Mouse (Mus musculus): ENCODE data around the gene Vpreb1. TPM values are rescaled to one million over a fixed set of nuclear protein-coding genes. Genes with fewer than 3 reads are reported as not detected.
A peak's percentile ranks its signal among the peaks of the same experiment; 100 is the strongest.

Vpreb1 gene
- total RNA-seq (2014; rRNA removed) (0.95 and 6.2 TPM in 2 replicates), polyA plus RNA-seq (2015; fragmentation: Nextera tagmentation; extraction: Ambion mirVana) (0.83 and 0.97 TPM in 2 replicates)

- H3K4me2 ChIP-seq (ENCODE audit: low read depth): peak within 1 kb of the TSS; percentile 78
- H3K36me3 ChIP-seq (ENCODE audit: insufficient read depth): 0 out of 2 replicates have a peak, but pooled peaks cover 4% of the 10 kb centered on the region
- TF ChIP-seq CTCF (IDR thresholded peaks at IDR 0.05; ENCODE audit: low read depth): peak; percentile 66
- peak within 1 kb of the TSS; percentile 79 for H3K4me3 ChIP-seq (ENCODE audit: low read depth, low read length)
- DNase-seq (peak; percentile 98), ATAC-seq (peak; percentile 98)
- H3K9me3 ChIP-seq (ENCODE audit: low read length): no peaks in the 10 kb centered on the region
- peaks cover 7% of the 10 kb centered on the region; the same call in 1 of the 2 replicates for H3K4me1 ChIP-seq (ENCODE audit: insufficient read depth)
- WGBS: under 1% methylated on average over 49 of the region's 49 CpGs
- peak within 1 kb of the TSS; percentile 84 for H3K9ac ChIP-seq
- H3K27ac ChIP-seq (ENCODE audit: low read depth, low read length): peak within 1 kb of the TSS; percentile 92
- no peaks in the 10 kb centered on the region for H3K27me3 ChIP-seq (ENCODE audit: insufficient read depth, low read length)
Measured at GRCm38 (mm10) chr16:16870617-16871331, at the start of gene Vpreb1, which contains the start of gene Top3b. Vpreb1 (minus strand) TSS chr16:16870843. Top3b (plus strand) TSS chr16:16870736.

- no peak overlapping the region for H3K27ac ChIP-seq (ENCODE audit: low read depth, low read length)
- H3K4me2 ChIP-seq (ENCODE audit: low read depth): no peak overlapping the region
- H3K4me3 ChIP-seq (ENCODE audit: low read depth, low read length): no peak overlapping the region
- no peak overlapping the region for H3K9ac ChIP-seq
- no peaks in the 10 kb centered on the region for H3K27me3 ChIP-seq (ENCODE audit: insufficient read depth, low read length)
- H3K9me3 ChIP-seq (ENCODE audit: low read length): no peaks in the 10 kb centered on the region
- DNase-seq (peak; percentile 30), ATAC-seq (peak; percentile 58)
- H3K36me3 ChIP-seq (ENCODE audit: insufficient read depth): peaks cover 84% of the 10 kb centered on the region
- no peaks in the 10 kb centered on the region for H3K4me1 ChIP-seq (ENCODE audit: insufficient read depth)
- no peak for TF ChIP-seq CTCF (IDR thresholded peaks at IDR 0.05; ENCODE audit: low read depth)
- 85% methylated on average over 7 of the region's 7 CpGs for WGBS
Measured at GRCm38 (mm10) chr16:16918441-16919117, 47.9 kb upstream of the Vpreb1 start.

DNA sequence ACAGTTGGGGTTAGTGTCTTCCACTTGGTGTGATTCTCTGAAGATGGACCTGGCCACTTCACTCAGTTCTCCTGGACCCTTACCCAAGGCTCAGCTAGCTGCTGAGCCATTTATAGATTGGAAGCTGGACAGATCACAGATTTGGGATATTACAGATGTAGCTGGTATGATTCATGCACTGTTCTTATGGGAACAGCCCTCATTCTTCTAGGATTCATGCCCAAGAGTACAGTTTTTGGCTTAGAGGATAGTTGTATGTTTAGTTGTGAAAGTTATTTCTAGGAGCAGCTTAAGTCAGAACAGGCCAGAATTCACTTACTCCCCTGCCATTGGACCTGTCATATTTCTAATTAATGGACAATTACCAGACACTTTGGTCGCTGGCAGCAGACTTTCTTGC, 42.8 kb upstream of the Vpreb1 start:
- Histone ChIP-seq H3K4me2 (ENCODE audit: low read depth) (no peak overlapping the region), H3K9ac (no peak overlapping the region), H3K9me3 (ENCODE audit: low read length) (no peaks in the 10 kb centered on the region), H3K27ac (ENCODE audit: low read depth, low read length) (no peak overlapping the region), H3K4me1 (ENCODE audit: insufficient read depth) (no peaks in the 10 kb centered on the region), H3K36me3 (ENCODE audit: insufficient read depth) (peaks cover 79% of the 10 kb centered on the region), H3K4me3 (ENCODE audit: low read depth, low read length) (no peak overlapping the region), H3K27me3 (ENCODE audit: insufficient read depth, low read length) (no peaks in the 10 kb centered on the region)
- TF ChIP-seq CTCF (IDR thresholded peaks at IDR 0.05; ENCODE audit: low read depth): no peak
- WGBS: 83% methylated on average over 1 of the region's 1 CpGs
- ATAC-seq (no peak), DNase-seq (no peak)

- WGBS: 25% methylated on average over 13 of the region's 13 CpGs
- TF ChIP-seq CTCF (IDR thresholded peaks at IDR 0.05; ENCODE audit: low read depth): peak; percentile 92
- no peak overlapping the region for H3K4me3 ChIP-seq (ENCODE audit: low read depth, low read length)
- H3K9ac ChIP-seq: no peak overlapping the region
- no peak overlapping the region for H3K4me2 ChIP-seq (ENCODE audit: low read depth)
- no peaks in the 10 kb centered on the region for H3K27me3 ChIP-seq (ENCODE audit: insufficient read depth, low read length)
- H3K9me3 ChIP-seq (ENCODE audit: low read length): no peaks in the 10 kb centered on the region
- H3K36me3 ChIP-seq (ENCODE audit: insufficient read depth): peaks cover 76% of the 10 kb centered on the region
- peak; percentile 84 for DNase-seq
- peak overlapping the region; percentile 74 for H3K27ac ChIP-seq (ENCODE audit: low read depth, low read length)
- no peaks in the 10 kb centered on the region for H3K4me1 ChIP-seq (ENCODE audit: insufficient read depth)
- ATAC-seq: peak; percentile 93
Measured at GRCm38 (mm10) chr16:16911641-16912597, 41.3 kb upstream of the Vpreb1 start.

DNA sequence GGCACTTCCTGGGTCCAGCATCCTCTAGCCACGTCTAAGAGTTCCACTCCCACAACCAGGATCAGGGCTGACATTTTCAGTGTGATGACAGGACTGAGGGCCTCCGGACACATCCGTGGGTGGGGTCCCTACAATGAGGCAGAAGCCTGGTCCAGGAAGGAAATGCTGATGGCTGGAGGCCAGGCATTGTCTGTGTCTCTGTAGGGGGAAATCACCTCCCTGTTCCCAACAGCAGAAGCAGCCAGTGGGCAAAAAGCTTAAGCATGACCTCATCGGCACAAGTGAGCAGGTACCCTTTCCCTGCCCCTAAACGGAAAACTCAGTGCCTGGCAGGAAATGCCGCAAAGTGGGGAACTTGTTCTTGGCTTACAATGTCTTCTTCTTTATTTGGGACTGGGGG, 37.2 kb upstream of the Vpreb1 start:
- H3K27ac ChIP-seq (ENCODE audit: low read depth, low read length): no peak overlapping the region
- no peak for TF ChIP-seq CTCF (IDR thresholded peaks at IDR 0.05; ENCODE audit: low read depth)
- 77% methylated on average over 6 of the region's 6 CpGs for WGBS

DNA sequence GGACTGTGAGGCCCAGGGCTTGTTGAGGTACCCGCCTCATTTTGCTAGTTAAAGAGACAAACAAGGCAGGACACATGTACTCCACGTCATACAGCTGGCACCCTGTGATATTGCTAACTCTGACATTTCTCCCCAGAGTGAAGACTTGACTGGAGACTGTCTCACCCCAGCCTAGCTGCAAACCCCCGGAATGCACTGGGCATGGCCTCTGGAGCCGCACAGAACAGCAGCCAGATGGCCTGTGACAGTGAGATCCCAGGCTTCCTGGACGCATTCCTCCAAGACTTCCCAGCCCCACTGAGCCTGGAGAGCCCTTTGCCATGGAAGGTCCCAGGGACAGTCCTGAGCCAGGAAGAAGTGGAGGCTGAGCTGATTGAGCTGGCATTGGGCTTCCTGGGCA, 32.5 kb upstream of the Vpreb1 start:
- Histone ChIP-seq H3K27ac (ENCODE audit: low read depth, low read length) (no peak overlapping the region), H3K9ac (no peak overlapping the region), H3K4me1 (ENCODE audit: insufficient read depth) (no peaks in the 10 kb centered on the region; the same call in 1 of the 2 replicates), H3K27me3 (ENCODE audit: insufficient read depth, low read length) (no peaks in the 10 kb centered on the region), H3K4me2 (ENCODE audit: low read depth) (no peak overlapping the region), H3K36me3 (ENCODE audit: insufficient read depth) (peaks cover 43% of the 10 kb centered on the region), H3K4me3 (ENCODE audit: low read depth, low read length) (no peak overlapping the region), H3K9me3 (ENCODE audit: low read length) (no peaks in the 10 kb centered on the region)
- WGBS: 90% methylated on average over 5 of the region's 5 CpGs
- DNase-seq: no peak
- TF ChIP-seq CTCF (IDR thresholded peaks at IDR 0.05; ENCODE audit: low read depth): no peak
- ATAC-seq: no peak

More for the DNA sequence above, 37.2 kb upstream of the Vpreb1 start:
- DNase-seq (no peak), ATAC-seq (no peak)
- Histone ChIP-seq H3K27me3 (ENCODE audit: insufficient read depth, low read length) (no peaks in the 10 kb centered on the region), H3K9me3 (ENCODE audit: low read length) (no peaks in the 10 kb centered on the region), H3K36me3 (ENCODE audit: insufficient read depth) (peaks cover 73% of the 10 kb centered on the region), H3K4me1 (ENCODE audit: insufficient read depth) (no peaks in the 10 kb centered on the region), H3K4me3 (ENCODE audit: low read depth, low read length) (no peak overlapping the region), H3K9ac (no peak overlapping the region), H3K4me2 (ENCODE audit: low read depth) (no peak overlapping the region)
